Mouse (Mus musculus) liver, embryonic 12.5 days (tissue): ENCODE data around the gene Ephx4. TPM values are rescaled to one million over a fixed set of nuclear protein-coding genes. Genes with fewer than 3 reads are reported as not detected.

Source experiments
- ATAC-seq: fragments of 200-750 bp; cut with Nextera tagmentation; 2 replicates; pipeline ENCODE4 v1.8.0; 2017; ENCODE audit warnings: moderate number of reproducible peaks, mild to moderate bottlenecking, moderate library complexity
- H3K27ac ChIP-seq: fragments of 300-500 bp; sonication (generic); 2 replicates; pipeline ENCODE4 v1.5.1; 2016; ENCODE audit warnings: mild to moderate bottlenecking
- H3K27me3 ChIP-seq: fragments of 300-500 bp; sonication (generic); replicated peaks from 2 replicates; pipeline ENCODE4 v1.6.1; 2016; ENCODE audit warnings: mild to moderate bottlenecking, moderate library complexity
- H3K36me3 ChIP-seq: fragments of 300-500 bp; sonication (generic); 2 replicates; pipeline ENCODE4 v1.6.1; 2016; ENCODE audit warnings: mild to moderate bottlenecking, moderate library complexity
- H3K4me1 ChIP-seq: fragments of 300-500 bp; sonication (generic); 2 replicates; pipeline ENCODE4 v1.6.1; 2016
- H3K4me2 ChIP-seq: fragments of 300-500 bp; sonication (generic); 2 replicates; pipeline ENCODE4 v1.6.1; 2016; ENCODE audit warnings: mild to moderate bottlenecking, moderate library complexity
- H3K4me3 ChIP-seq: fragments of 300-500 bp; sonication (generic); 2 replicates; pipeline ENCODE4 v1.5.1; 2016; ENCODE audit warnings: mild to moderate bottlenecking, moderate library complexity
- H3K9ac ChIP-seq: fragments of 300-500 bp; sonication (generic); 2 replicates; pipeline ENCODE4 v1.6.1; 2016; ENCODE audit warnings: mild to moderate bottlenecking, moderate library complexity
- H3K9me3 ChIP-seq: fragments of 300-500 bp; sonication (generic); replicated peaks from 2 replicates; pipeline ENCODE4 v1.6.1; 2016; ENCODE audit warnings: mild to moderate bottlenecking, moderate library complexity
- WGBS: fragments of 180-500 bp; shearing (Covaris S2); methylation state at CpG from one replicate; pipeline ENCODE4 v1.1.7; 2016; ENCODE audit not compliant: insufficient replicate concordance; 5-methylcytosine and 5-hydroxymethylcytosine counted together
- polyA plus RNA-seq: library from polyadenylated mRNA; unstranded; fragments of >200 nt; fragmentation: Nextera tagmentation; extraction: Ambion mirVana; gene quantifications from 2 replicates; pipeline ENCODE4 v1.2.1, GENCODE M21; 2016

Ephx4 gene
- polyA plus RNA-seq, 1 experiment from 2014 or later: not detected

- WGBS: 81% methylated on average over 4 of the region's 4 CpGs
- no peak overlapping the region for H3K27ac ChIP-seq
- ATAC-seq: no peak
- no peak overlapping the region for H3K4me2 ChIP-seq
- no peaks in the 10 kb centered on the region for H3K27me3 ChIP-seq
- H3K4me3 ChIP-seq: no peak overlapping the region
- peaks cover 36% of the 10 kb centered on the region for H3K4me1 ChIP-seq
- H3K36me3 ChIP-seq: no peaks in the 10 kb centered on the region
- H3K9ac ChIP-seq: no peak overlapping the region
- H3K9me3 ChIP-seq: no peaks in the 10 kb centered on the region
Observed at GRCm38 (mm10) chr5:107467098-107467497, 64.6 kb downstream of the Ephx4 start.

- peak; percentile 97 for ATAC-seq
- H3K4me1 ChIP-seq: peaks cover 27% of the 10 kb centered on the region
- no peaks in the 10 kb centered on the region for H3K27me3 ChIP-seq
- peak overlapping the region; percentile 96 for H3K27ac ChIP-seq
- no peaks in the 10 kb centered on the region; the same call in 1 of the 2 replicates for H3K36me3 ChIP-seq
- H3K4me2 ChIP-seq: peak overlapping the region; percentile 56
- peak overlapping the region; percentile 31; the same call in 1 of the 2 replicates for H3K9ac ChIP-seq
- WGBS: 31% methylated on average over 10 of the region's 10 CpGs
- no peaks in the 10 kb centered on the region for H3K9me3 ChIP-seq
- H3K4me3 ChIP-seq: peak overlapping the region; percentile 20
Observed at GRCm38 (mm10) chr5:107470600-107471329, 68.2 kb downstream of the Ephx4 start.

Other genes with a start within 250 kb of the Ephx4 start
- 18.4 and 19.2 TPM in 2 replicates for gene Tgfbr3, start 113.1 kb upstream of the Ephx4 start, polyA plus RNA-seq
- gene Brdt, start 71.6 kb upstream of the Ephx4 start, polyA plus RNA-seq: 0.20 and 0.24 TPM in 2 replicates
- not detected in 2 replicates for gene Lpcat2b, start 28.8 kb downstream of the Ephx4 start, polyA plus RNA-seq
- gene Btbd8, start 35.3 kb downstream of the Ephx4 start, polyA plus RNA-seq: 1.8 TPM in 2 replicates
- gene Gm42669, start 104.9 kb downstream of the Ephx4 start, polyA plus RNA-seq: 0.06 TPM in 1 of 2 replicates, not detected in the other
- 0.17 TPM in 2 replicates for gene 1700028K03Rik, start 132.0 kb downstream of the Ephx4 start, polyA plus RNA-seq
- gene Rpap2, start 194.6 kb downstream of the Ephx4 start, polyA plus RNA-seq: 9.1 and 10.6 TPM in 2 replicates
- 10.3 and 12.2 TPM in 2 replicates for gene Glmn, start 195.2 kb downstream of the Ephx4 start, polyA plus RNA-seq